Mouse (Mus musculus): ENCODE results near the gene Barx1. TPM values are rescaled to one million over a fixed set of nuclear protein-coding genes. Genes with fewer than 3 reads are reported as not detected.
A peak's percentile ranks its signal among the peaks of the same experiment; 100 is the strongest.

The Barx1 gene
- polyA plus RNA-seq, 1 experiment from 2014 or later: 0.30 TPM

DNA sequence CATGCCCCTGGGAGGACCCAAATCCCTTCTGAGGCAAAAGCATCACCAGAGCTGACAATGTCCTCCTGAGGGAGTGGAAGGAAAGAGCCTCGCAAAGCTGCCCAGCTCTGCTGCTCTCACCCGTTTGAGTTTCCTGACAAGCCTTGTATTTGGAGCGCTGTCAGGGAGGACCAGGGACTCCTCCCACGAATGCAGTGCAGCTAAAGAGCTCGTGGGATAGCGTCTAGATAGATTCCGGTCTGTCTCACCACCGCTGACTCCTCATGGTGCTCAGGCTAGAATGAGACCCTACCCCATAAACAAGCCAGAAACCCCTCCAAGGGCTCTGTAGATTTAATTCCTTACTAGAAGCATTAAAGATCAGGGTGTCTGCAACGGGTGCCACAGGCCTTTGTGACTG lies 5.0 kb upstream of the Barx1 start:
- Histone ChIP-seq H3K27ac (ENCODE audit: low read depth) (no peak overlapping the region), H3K4me3 (ENCODE audit: low read depth, low read length) (no peak overlapping the region), H3K4me1 (replicated peaks; ENCODE audit: control insufficient read depth, insufficient read depth, low read length) (0 out of 2 replicates have a peak, but pooled peaks cover 4% of the 10 kb centered on the region), H3K9me3 (ENCODE audit: control insufficient read depth, low read length) (no peaks in the 10 kb centered on the region), H3K36me3 (ENCODE audit: control insufficient read depth, insufficient read depth, low read length) (no peaks in the 10 kb centered on the region), H3K9ac (ENCODE audit: low read length) (no peak overlapping the region), H3K4me2 (ENCODE audit: low read length) (no peak overlapping the region), H3K27me3 (replicated peaks; ENCODE audit: control insufficient read depth, insufficient read depth, low read length) (peaks cover 81% of the 10 kb centered on the region)
- DNase-seq (ENCODE audit: low spot score) (no peak), ATAC-seq (replicated peaks; ENCODE audit: low FRiP score, low TSS enrichment, low read depth) (no peak)
- WGBS: 1% methylated on average over 9 of the region's 9 CpGs

DNA sequence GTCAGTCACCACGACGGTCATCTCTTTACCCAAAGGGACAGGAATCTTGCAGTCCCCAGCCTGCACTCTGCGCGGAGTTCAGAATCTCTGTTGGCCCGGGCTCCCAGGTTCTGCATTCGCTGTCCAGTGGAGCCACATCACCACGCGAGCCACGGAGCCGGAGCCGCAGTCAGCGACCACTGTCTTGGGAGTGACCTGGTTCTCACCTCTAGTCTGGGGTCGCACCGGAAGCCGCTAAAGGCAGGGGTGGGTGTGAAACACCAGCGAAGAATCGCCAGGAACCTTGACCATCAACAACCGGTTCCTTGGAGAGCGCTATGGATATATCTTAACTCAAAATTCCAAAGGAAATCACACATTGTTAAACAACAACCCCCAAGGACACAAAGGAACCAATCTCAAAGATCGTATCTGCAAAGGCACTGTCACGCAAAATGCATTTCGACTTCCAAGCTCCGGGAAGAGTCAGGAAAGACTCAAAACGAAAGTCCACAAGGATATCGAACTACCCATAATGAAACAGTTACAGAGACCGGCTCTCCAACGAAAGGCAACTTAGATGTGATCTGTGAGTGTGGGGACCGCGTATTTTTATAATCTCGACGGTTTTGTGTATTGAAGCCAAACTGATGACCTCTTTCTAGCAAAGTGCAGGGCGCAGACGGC lies 4.1 kb upstream of the Barx1 start:
- H3K27me3 ChIP-seq (replicated peaks; ENCODE audit: control insufficient read depth, insufficient read depth, low read length): peaks cover 81% of the 10 kb centered on the region
- ATAC-seq (replicated peaks; ENCODE audit: low FRiP score, low TSS enrichment, low read depth) (no peak), DNase-seq (ENCODE audit: low spot score) (peak; percentile 76)
- H3K27ac ChIP-seq (ENCODE audit: low read depth): no peak overlapping the region
- H3K4me2 ChIP-seq (ENCODE audit: low read length): no peak overlapping the region
- WGBS: under 1% methylated on average over 33 of the region's 33 CpGs
- no peaks in the 10 kb centered on the region for H3K36me3 ChIP-seq (ENCODE audit: control insufficient read depth, insufficient read depth, low read length)
- no peaks in the 10 kb centered on the region for H3K9me3 ChIP-seq (ENCODE audit: control insufficient read depth, low read length)
- H3K4me3 ChIP-seq (ENCODE audit: low read depth, low read length): peak overlapping the region; percentile 0; the same call in 1 of the 2 replicates
- 0 out of 2 replicates have a peak, but pooled peaks cover 4% of the 10 kb centered on the region for H3K4me1 ChIP-seq (replicated peaks; ENCODE audit: control insufficient read depth, insufficient read depth, low read length)
- H3K9ac ChIP-seq (ENCODE audit: low read length): no peak overlapping the region

DNA sequence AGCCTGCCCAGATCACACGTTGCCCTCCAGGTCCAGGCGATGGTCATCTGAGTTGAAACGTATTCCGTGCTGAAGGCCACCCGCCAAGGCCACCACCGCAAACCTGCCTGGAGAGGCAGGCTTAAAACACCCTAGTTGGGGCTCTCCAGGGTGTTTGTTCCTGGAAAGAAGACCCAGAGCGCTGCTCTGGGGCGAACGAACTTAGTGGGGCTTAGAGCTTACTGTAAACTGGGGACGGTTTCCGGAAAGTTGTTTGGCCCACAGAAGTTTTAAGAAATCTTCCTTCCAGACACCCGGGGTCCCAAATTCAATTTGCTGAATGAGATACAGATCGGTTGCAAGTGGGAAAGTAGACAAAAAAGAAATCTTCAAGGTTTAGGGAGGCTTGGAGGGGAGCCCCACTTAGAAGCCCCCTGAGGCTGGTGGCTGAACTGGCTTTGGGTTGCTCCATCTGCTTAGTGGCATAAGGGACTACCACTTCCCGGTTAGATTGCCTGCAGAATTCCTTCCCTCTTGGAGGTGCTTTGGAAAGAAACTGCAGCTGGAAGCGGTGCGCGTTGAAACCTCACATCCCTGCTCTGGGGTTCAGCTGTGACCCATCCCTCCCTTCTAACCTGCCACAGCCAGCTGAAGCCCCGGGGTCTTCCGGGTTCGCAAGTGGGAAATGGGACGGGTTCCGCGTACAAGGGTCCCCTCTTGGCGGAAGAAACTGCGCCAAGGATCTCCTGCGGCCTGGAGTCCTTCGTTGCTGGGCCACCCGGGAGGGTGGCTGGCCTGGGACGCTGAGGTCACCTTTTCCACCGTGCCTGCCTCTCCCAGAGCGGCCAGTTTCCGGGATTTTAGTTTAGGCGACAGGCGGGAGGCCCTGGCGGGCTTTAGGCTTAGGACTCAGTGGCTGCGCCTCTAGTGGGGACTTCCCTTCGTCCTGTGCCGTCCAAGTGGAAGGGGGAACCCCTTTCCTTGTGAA lies 3.3 kb upstream of the Barx1 start:
- Histone ChIP-seq H3K9ac (ENCODE audit: low read length) (no peak overlapping the region), H3K27ac (ENCODE audit: low read depth) (no peak overlapping the region)

DNA sequence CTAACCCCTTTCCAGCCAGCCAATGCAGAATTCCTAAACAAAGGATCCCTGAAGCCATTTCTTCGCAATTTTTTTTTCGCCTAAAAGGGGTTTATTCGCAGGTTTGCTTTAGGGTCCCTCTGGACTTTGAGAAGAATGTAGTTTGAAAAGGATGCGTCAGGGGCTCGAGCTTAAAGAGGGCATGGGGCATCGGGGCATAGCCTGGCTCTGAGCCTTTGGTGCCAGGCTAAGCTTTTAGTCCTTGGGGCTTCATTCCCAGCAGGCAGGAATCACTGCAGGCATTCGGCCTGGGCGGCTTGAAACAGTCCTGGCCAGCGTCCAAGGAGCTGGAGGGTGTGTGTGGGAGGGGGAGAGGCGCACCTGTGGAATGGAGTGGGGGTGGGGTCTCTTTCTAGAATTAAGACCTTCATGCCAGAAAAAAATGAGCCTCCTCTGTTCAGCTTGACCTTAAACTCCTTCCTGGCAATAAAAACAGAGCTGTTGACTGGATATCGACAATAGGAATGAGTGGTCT lies 2.5 kb upstream of the Barx1 start:
- peaks cover 96% of the 10 kb centered on the region for H3K27me3 ChIP-seq (replicated peaks; ENCODE audit: control insufficient read depth, insufficient read depth, low read length)
- H3K9me3 ChIP-seq (ENCODE audit: control insufficient read depth, low read length): no peaks in the 10 kb centered on the region
- H3K4me1 ChIP-seq (replicated peaks; ENCODE audit: control insufficient read depth, insufficient read depth, low read length): 0 out of 2 replicates have a peak, but pooled peaks cover 4% of the 10 kb centered on the region
- H3K4me2 ChIP-seq (ENCODE audit: low read length): peak overlapping the region; percentile 7; the same call in 1 of the 2 replicates
- no peak overlapping the region for H3K4me3 ChIP-seq (ENCODE audit: low read depth, low read length)
- H3K9ac ChIP-seq (ENCODE audit: low read length): no peak overlapping the region
- no peaks in the 10 kb centered on the region for H3K36me3 ChIP-seq (ENCODE audit: control insufficient read depth, insufficient read depth, low read length)
- ATAC-seq (replicated peaks; ENCODE audit: low FRiP score, low TSS enrichment, low read depth) (no peak), DNase-seq (ENCODE audit: low spot score) (no peak)
- 5% methylated on average over 11 of the region's 11 CpGs for WGBS
- H3K27ac ChIP-seq (ENCODE audit: low read depth): no peak overlapping the region

More for the DNA sequence above, 3.3 kb upstream of the Barx1 start:
- Histone ChIP-seq H3K36me3 (ENCODE audit: control insufficient read depth, insufficient read depth, low read length) (no peaks in the 10 kb centered on the region), H3K4me2 (ENCODE audit: low read length) (peak overlapping the region; percentile 7), H3K27me3 (replicated peaks; ENCODE audit: control insufficient read depth, insufficient read depth, low read length) (peaks cover 89% of the 10 kb centered on the region), H3K4me3 (ENCODE audit: low read depth, low read length) (0 out of 2 replicates have a peak overlapping the region, but pooled peaks have one; percentile 6), H3K9me3 (ENCODE audit: control insufficient read depth, low read length) (no peaks in the 10 kb centered on the region), H3K4me1 (replicated peaks; ENCODE audit: control insufficient read depth, insufficient read depth, low read length) (0 out of 2 replicates have a peak, but pooled peaks cover 4% of the 10 kb centered on the region)
- DNase-seq (ENCODE audit: low spot score) (peak; percentile 80), ATAC-seq (replicated peaks; ENCODE audit: low FRiP score, low TSS enrichment, low read depth) (no peak)
- 2% methylated on average over 38 of the region's 38 CpGs for WGBS

DNA sequence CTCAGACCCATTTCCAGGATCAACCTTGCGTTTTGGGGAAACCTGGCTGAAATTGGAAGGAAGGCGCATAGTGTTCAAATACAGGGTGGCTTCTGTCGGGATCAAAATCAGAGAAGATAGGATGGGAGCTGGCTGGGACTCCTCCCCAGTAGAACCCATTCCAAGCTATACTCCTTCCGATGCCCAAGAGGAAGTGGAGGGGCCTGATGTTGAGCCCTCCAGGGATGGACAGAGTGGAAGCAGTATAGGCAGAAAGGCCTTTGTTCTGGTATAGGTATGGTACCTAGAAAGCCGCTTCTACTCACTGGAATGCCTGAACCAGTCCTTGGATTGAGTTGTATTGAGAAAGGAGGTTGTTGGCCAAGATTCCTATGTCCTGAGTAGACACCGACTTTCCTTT lies 2.1 kb upstream of the Barx1 start:
- Histone ChIP-seq H3K27me3 (replicated peaks; ENCODE audit: control insufficient read depth, insufficient read depth, low read length) (peaks cover 100% of the 10 kb centered on the region), H3K4me3 (ENCODE audit: low read depth, low read length) (no peak overlapping the region), H3K4me2 (ENCODE audit: low read length) (no peak overlapping the region), H3K9me3 (ENCODE audit: control insufficient read depth, low read length) (no peaks in the 10 kb centered on the region), H3K36me3 (ENCODE audit: control insufficient read depth, insufficient read depth, low read length) (no peaks in the 10 kb centered on the region), H3K27ac (ENCODE audit: low read depth) (no peak overlapping the region), H3K4me1 (replicated peaks; ENCODE audit: control insufficient read depth, insufficient read depth, low read length) (0 out of 2 replicates have a peak, but pooled peaks cover 4% of the 10 kb centered on the region), H3K9ac (ENCODE audit: low read length) (no peak overlapping the region)
- DNase-seq (ENCODE audit: low spot score) (no peak), ATAC-seq (replicated peaks; ENCODE audit: low FRiP score, low TSS enrichment, low read depth) (no peak)
- WGBS: 10% methylated on average over 6 of the region's 6 CpGs

DNA sequence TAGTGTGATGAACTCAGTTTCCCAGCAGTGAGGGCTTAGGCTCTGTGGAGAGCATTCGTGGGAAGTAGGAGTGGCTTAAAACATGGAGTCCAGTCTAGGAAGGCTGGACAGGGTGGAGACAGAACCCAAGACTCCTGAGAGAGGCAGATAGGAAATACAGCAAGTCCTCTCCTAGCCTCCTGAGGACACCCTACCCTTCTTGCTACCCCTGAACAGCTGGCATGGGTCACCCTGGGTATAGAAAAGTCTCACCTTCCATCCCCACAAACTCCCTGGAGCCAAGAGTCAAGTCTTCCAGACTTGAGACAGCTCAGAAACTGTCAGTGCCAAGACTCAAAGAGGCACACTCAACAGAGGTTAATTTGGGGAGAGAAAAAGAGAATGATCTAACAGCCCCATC lies 1.2 kb upstream of the Barx1 start:
- H3K27me3 ChIP-seq (replicated peaks; ENCODE audit: control insufficient read depth, insufficient read depth, low read length): peaks cover 100% of the 10 kb centered on the region
- ATAC-seq (replicated peaks; ENCODE audit: low FRiP score, low TSS enrichment, low read depth): no peak

DNA sequence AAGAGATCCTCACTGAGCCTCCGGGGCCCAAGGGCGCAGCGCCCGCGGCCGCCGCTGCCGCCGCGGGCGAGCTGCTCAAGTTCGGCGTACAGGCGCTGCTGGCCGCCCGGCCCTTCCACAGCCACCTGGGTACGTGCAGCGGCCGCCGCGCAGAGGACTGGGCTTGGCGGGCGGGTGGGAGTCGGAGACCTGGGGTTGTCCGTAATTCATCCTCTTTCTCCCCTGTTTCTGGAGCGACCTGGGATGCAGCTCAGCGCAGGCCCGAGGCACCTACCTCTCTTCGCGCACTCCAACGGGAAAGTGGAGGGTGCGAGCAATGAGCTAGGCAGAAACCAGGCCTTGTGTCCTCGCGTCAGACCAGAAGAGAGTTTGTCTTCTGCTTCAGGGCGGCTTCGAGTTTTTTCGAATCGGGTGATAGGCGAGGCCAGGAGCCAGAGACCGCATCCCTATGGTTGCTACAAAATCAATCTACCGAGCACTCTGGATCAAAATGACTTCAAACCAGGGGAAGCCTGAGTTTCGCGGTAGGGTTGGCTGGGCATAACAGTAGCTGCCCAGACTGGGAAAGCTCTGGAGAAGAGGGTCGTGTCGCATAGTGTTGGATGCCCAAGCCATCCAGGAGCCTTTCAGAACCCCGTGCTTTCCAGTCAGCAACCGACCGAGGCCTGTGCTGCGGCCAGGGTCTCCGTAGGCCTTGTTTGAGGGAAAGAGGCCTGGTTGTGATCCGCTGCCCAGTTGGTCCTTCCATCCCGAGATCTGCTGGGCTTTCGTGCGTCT lies 601 bp downstream of the Barx1 start:
- peak overlapping the region; percentile 74 for H3K4me2 ChIP-seq (ENCODE audit: low read length)
- 0 out of 2 replicates have a peak, but pooled peaks cover 4% of the 10 kb centered on the region for H3K4me1 ChIP-seq (replicated peaks; ENCODE audit: control insufficient read depth, insufficient read depth, low read length)
- DNase-seq (ENCODE audit: low spot score) (peak; percentile 83), ATAC-seq (replicated peaks; ENCODE audit: low FRiP score, low TSS enrichment, low read depth) (no peak)
- H3K4me3 ChIP-seq (ENCODE audit: low read depth, low read length): peak overlapping the region; percentile 38
- peaks cover 100% of the 10 kb centered on the region for H3K27me3 ChIP-seq (replicated peaks; ENCODE audit: control insufficient read depth, insufficient read depth, low read length)
- H3K9ac ChIP-seq (ENCODE audit: low read length): 0 out of 2 replicates have a peak overlapping the region, but pooled peaks have one; percentile 20
- WGBS: 4% methylated on average over 54 of the region's 54 CpGs
- no peaks in the 10 kb centered on the region for H3K9me3 ChIP-seq (ENCODE audit: control insufficient read depth, low read length)
- H3K36me3 ChIP-seq (ENCODE audit: control insufficient read depth, insufficient read depth, low read length): no peaks in the 10 kb centered on the region
- H3K27ac ChIP-seq (ENCODE audit: low read depth): no peak overlapping the region

More for the DNA sequence above, 1.2 kb upstream of the Barx1 start:
- H3K4me1 ChIP-seq (replicated peaks; ENCODE audit: control insufficient read depth, insufficient read depth, low read length): 0 out of 2 replicates have a peak, but pooled peaks cover 4% of the 10 kb centered on the region
- H3K4me3 ChIP-seq (ENCODE audit: low read depth, low read length): no peak overlapping the region
- H3K4me2 ChIP-seq (ENCODE audit: low read length): no peak overlapping the region
- no peaks in the 10 kb centered on the region for H3K36me3 ChIP-seq (ENCODE audit: control insufficient read depth, insufficient read depth, low read length)
- no peak overlapping the region for H3K9ac ChIP-seq (ENCODE audit: low read length)
- DNase-seq (ENCODE audit: low spot score): no peak
- no peak overlapping the region for H3K27ac ChIP-seq (ENCODE audit: low read depth)
- 5% methylated on average over 1 of the region's 1 CpGs for WGBS
- H3K9me3 ChIP-seq (ENCODE audit: control insufficient read depth, low read length): no peaks in the 10 kb centered on the region

DNA sequence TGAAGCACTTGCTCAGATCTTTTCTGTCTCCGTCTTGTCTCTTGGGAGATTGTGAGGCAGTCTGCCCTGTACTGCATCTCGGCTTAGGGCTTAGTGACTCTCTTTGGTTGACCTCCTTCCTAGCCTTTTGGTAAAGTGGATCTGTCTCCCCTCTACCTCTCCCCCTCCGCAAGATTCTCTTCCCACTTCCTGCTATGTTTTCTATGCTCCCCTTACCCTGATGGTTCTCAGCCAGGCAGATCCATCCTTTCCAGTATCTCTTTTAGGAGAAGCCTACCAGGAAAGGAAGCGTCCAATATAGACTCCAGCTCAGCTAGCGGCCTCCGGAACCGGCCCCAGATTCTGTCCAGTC lies 1.2 kb downstream of the Barx1 start:
- no peak overlapping the region for H3K27ac ChIP-seq (ENCODE audit: low read depth)
- no peaks in the 10 kb centered on the region for H3K36me3 ChIP-seq (ENCODE audit: control insufficient read depth, insufficient read depth, low read length)
- H3K4me3 ChIP-seq (ENCODE audit: low read depth, low read length): no peak overlapping the region
- DNase-seq (ENCODE audit: low spot score) (peak; percentile 72), ATAC-seq (replicated peaks; ENCODE audit: low FRiP score, low TSS enrichment, low read depth) (no peak)
- WGBS: 15% methylated on average over 7 of the region's 7 CpGs
- H3K4me2 ChIP-seq (ENCODE audit: low read length): no peak overlapping the region
- H3K27me3 ChIP-seq (replicated peaks; ENCODE audit: control insufficient read depth, insufficient read depth, low read length): peaks cover 100% of the 10 kb centered on the region
- no peaks in the 10 kb centered on the region for H3K9me3 ChIP-seq (ENCODE audit: control insufficient read depth, low read length)
- peaks cover 8% of the 10 kb centered on the region; the same call in 1 of the 2 replicates for H3K4me1 ChIP-seq (replicated peaks; ENCODE audit: control insufficient read depth, insufficient read depth, low read length)
- no peak overlapping the region for H3K9ac ChIP-seq (ENCODE audit: low read length)

Data from intestine, embryonic 14.5 days (tissue).